Mouse (Mus musculus) layer of hippocampus, postnatal 10 days (tissue): ENCODE measurements around the gene Disc1. TPM values are rescaled to one million over a fixed set of nuclear protein-coding genes. Genes with fewer than 3 reads are reported as not detected.

Experiments used
- DNase-seq, 2 experiments: peaks; one replicate each; pipeline ENCODE4 v3.0.0; 2021; ENCODE audit warnings: low spot score in 2 of 2
- total RNA-seq, 2 experiments: library from RNA; stranded (reverse); gene quantifications; 2 replicates each; pipeline ENCODE4 v1.2.3; 2021

Disc1 gene
- total RNA-seq, 2 experiments from 2014 or later, result 4.7 to 5.2 TPM

GRCm38 (mm10) chr8:125217902-125218581, 164.0 kb downstream of the Disc1 start:
- no peak for DNase-seq

DNA sequence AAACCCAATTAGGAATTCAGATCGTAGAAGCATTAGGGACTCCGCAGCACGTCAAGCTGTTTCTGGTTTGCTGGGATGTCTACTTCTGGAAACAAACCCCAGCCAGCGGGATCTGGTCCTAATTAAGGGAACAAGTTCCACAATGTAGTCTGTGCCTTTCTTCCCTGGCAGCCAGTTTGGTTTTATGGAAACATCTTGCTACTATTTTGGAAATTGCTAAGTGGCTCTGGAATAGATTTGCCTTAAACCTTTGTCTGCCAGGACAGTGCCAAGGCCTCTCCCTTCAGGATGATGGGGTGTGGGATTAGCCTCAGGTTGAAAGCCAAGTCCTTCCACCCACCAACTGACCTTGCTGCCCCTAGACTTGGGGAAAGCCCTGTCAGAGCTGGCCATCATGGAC, 164.7 kb downstream of the Disc1 start:
- DNase-seq, result peak in 1 of 2 experiments; percentile 60

DNA sequence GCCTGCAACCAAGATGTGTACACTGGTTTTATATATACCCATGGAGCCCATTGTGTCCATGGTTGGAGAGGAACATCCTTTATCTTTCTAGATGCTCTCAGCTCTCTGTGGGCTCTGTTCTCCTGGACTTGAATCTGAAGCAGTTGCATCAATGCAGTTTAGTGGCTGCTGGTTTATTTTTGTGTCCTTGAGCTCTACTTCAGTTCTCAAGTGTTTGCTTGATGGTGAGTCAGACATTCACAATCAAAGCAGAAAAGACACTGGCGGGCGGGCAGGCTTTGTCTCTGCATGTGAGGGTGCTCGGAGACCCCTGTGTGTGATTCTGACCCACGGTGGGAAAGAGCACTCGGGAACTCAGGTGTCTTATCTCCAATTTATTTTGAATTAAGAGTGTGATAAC, 166.6 kb downstream of the Disc1 start:
- no peak for DNase-seq

DNA sequence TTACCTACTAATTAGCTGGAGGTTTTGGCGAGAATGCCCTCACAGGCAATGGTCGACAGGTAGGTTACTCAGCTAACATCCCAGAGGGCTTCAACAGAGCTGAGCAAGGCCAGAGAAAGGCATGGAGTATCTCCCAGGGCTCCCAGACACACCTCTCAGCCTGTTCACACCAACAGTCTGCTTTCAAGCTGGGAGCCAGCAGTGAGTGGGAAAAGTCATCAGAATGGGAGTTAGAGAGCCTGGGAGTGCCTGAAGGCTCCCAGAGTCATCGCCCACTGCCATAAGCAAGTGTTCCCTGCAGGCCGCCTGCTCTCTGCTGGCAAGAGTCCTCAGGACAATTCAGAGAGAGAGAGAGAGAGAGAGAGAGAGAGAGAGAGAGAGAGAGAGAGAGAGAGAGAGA, 167.1 kb downstream of the Disc1 start:
- DNase-seq, result no peak

- DNase-seq, result no peak
Observed at GRCm38 (mm10) chr8:125223031-125223753, 169.2 kb downstream of the Disc1 start.

DNA sequence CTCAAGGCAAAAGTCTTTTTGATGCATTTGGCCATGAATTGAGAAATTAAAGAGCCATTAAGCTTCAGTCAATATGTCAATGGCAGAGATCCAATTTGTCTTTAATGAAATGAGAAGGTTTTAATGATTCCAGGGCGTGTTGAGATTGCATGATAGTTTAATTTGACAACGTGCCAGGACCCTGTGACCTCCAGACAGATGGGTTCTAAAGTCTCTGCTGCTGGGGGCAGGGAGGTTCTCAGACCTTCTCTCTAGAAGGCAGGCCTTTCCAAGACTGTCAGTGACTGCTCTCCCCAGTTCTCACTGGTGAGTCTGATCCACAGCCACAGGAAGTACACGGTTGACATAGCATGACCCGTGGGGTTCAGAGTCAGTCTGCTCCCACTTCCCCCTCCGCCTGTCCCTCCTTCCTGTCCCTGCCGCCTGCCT, 170.3 kb downstream of the Disc1 start:
- DNase-seq, result no peak

GRCm38 (mm10) chr8:125225266-125225665, 171.3 kb downstream of the Disc1 start:
- no peak for DNase-seq

GRCm38 (mm10) chr8:125226989-125227624, 173.1 kb downstream of the Disc1 start:
- DNase-seq, result peak in 1 of 2 experiments; percentile 34

GRCm38 (mm10) chr8:125230526-125231131, 176.6 kb downstream of the Disc1 start:
- no peak for DNase-seq

GRCm38 (mm10) chr8:125232724-125233123, 178.7 kb downstream of the Disc1 start:
- no peak for DNase-seq

- no peak for DNase-seq
Observed at GRCm38 (mm10) chr8:125235898-125236835, 182.2 kb downstream of the Disc1 start.

DNA sequence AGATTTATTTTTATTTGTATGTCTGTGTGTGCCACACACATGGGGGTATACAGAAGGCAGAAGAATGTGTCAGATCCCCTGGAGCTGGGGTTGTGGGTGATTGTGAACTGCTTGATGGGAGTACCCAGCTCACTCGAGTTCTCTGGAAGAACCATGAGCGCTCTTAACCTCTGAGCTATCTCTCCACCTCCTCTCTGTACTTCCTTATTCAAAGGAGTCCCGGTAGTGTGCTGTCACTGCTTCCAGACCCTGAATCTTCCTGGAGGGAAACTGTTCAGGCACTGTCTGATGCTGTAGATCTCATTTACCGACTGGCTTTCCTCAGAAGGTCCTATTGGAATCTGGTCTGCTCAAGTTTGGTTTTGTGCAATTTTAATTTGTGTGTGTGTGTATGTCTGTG, 186.8 kb downstream of the Disc1 start:
- no peak for DNase-seq

DNA sequence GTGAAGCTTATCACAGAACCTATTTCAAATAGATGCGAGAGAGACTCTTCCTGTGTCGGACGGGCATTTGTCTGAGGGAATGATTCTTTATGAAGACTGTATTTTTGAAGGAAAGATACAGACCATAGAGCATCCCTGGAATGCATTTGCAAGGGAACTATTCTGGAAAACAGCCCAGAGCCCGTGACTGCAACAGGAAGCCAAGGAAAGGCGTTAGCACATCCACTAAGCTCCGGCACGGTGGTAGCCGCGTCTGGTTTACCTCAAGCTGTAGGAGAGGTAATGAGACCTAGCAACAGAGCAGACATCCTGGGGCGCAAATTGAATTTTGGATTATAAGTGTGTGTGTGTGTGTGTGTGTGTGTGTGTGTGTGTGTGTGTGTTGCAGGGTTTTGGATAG, 188.4 kb downstream of the Disc1 start:
- DNase-seq, result no peak

GRCm38 (mm10) chr8:125242921-125243320, 188.9 kb downstream of the Disc1 start:
- DNase-seq, result no peak

DNA sequence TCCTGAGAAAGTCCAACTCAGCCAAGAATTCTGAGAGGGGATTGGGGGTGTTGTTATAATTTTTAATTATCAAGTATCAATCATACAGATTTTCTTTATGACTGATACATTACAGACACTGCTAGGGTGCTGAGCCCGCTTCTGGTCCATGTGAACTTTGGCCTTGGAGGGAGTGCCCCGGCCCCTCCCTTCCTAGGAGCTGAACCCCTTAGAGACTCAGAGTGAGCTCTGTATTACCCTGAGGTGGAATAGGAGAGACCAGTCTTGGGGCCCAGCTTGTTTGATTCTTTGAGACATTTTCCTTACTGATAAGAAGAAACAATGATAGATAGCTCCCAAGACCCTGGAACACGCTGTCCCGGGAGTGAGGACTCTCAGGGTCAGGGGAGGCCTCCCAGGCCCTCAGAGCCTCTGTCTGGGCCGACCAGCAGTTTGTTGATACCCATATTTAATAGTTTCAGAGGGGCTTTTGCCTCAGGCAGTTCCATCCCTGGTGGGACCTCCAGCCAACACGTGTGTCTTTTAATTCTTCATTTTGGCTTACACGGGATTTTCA, 192.8 kb downstream of the Disc1 start:
- DNase-seq, result no peak

- DNase-seq, result no peak
Observed at GRCm38 (mm10) chr8:125247349-125247748, 193.4 kb downstream of the Disc1 start.

- DNase-seq, result no peak
Observed at GRCm38 (mm10) chr8:125252946-125253345, 199.0 kb downstream of the Disc1 start.

DNA sequence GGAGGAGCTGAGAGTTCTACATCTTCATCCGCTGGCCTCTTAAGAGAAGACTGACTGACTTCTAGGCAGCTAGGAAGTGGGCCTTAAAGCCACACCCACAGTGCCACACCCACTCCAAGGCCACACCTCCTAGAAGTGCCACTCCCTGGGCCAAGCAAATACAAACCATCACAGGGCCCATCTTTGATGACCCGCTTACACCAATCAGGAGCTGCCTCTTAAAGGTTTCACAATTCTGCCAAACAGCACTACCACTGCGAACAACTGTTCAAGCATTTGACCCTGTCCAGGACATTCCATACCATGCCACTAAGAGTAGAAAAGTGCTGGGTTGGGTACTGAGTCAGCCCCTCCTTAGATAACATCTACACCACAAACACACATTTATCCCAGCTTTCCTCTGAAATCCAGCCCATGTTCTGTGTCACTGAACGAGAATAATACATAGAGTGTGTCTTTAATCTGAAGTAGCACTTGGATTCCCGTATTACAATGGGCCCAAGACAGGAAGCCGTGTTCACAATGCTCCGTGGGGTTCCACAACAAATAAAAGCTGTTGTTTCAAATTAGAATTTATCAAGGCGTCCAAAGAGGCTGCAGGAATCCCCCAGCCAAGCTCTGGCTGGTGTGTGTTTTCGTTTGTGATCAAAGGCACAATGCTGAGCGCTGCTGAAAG, 199.6 kb downstream of the Disc1 start:
- no peak for DNase-seq

GRCm38 (mm10) chr8:125254188-125255005, 200.4 kb downstream of the Disc1 start:
- peak; percentile 91 to 94 for DNase-seq
